Mouse (Mus musculus): ENCODE data around the gene Rnaset2b.
"Not testable (repeated sequence)": the region's sequence is repeated elsewhere in the genome, so short reads cannot be mapped to it uniquely, and the experiment has no call there.

GRCm38 (mm10) chr17:7008885-7009284 lies 38.5 kb downstream of the Rnaset2b start:
- TF ChIP-seq CTCF (IDR thresholded peaks at IDR 0.05; ENCODE audit: low read depth, low read length); POLR2AphosphoS5 (IDR thresholded peaks at IDR 0.05; ENCODE audit: insufficient replicate concordance, low read depth, low read length); TAL1 (conservative IDR thresholded peaks at IDR 0.05; ENCODE audit: low read depth, low read length): not testable (repeated sequence)
